Mouse (Mus musculus): ENCODE measurements around the gene Camta1.

Gene Camta1

GRCm38 (mm10) chr4:151330983-151331382 is 530.7 kb downstream of the Camta1 start:
- DNase-seq (ENCODE audit: low read depth, low spot score): no peak

GRCm38 (mm10) chr4:151328071-151328470 is 533.6 kb downstream of the Camta1 start:
- DNase-seq (ENCODE audit: low read depth, low spot score): no peak

- no peak for DNase-seq (ENCODE audit: low read depth, low spot score)
Measured at GRCm38 (mm10) chr4:151326971-151327686, 534.5 kb downstream of the Camta1 start.

GRCm38 (mm10) chr4:151316428-151316827 is 545.2 kb downstream of the Camta1 start:
- no peak for DNase-seq (ENCODE audit: low read depth, low spot score)

GRCm38 (mm10) chr4:151315726-151316125 is 546.0 kb downstream of the Camta1 start:
- DNase-seq (ENCODE audit: low read depth, low spot score): no peak

- no peak for DNase-seq (ENCODE audit: low read depth, low spot score)
Measured at GRCm38 (mm10) chr4:151310773-151311172, 550.9 kb downstream of the Camta1 start.

GRCm38 (mm10) chr4:151310056-151310685 is 551.5 kb downstream of the Camta1 start:
- DNase-seq (ENCODE audit: low read depth, low spot score): no peak

- no peak for DNase-seq (ENCODE audit: low read depth, low spot score)
Measured at GRCm38 (mm10) chr4:151306890-151307289, 554.8 kb downstream of the Camta1 start.

GRCm38 (mm10) chr4:151306311-151306765 is 555.3 kb downstream of the Camta1 start:
- DNase-seq (ENCODE audit: low read depth, low spot score): no peak

GRCm38 (mm10) chr4:151305761-151306160 is 555.9 kb downstream of the Camta1 start:
- DNase-seq (ENCODE audit: low read depth, low spot score): no peak

- no peak for DNase-seq (ENCODE audit: low read depth, low spot score)
Measured at GRCm38 (mm10) chr4:151303931-151304330, 557.7 kb downstream of the Camta1 start.

- no peak for DNase-seq (ENCODE audit: low read depth, low spot score)
Measured at GRCm38 (mm10) chr4:151303436-151303835, 558.2 kb downstream of the Camta1 start.

- DNase-seq (ENCODE audit: low read depth, low spot score): peak; percentile 55
Measured at GRCm38 (mm10) chr4:151302195-151303126, 559.2 kb downstream of the Camta1 start.

- no peak for DNase-seq (ENCODE audit: low read depth, low spot score)
Measured at GRCm38 (mm10) chr4:151301337-151301736, 560.3 kb downstream of the Camta1 start.

- DNase-seq (ENCODE audit: low read depth, low spot score): no peak
Measured at GRCm38 (mm10) chr4:151300706-151301105, 561.0 kb downstream of the Camta1 start.

- DNase-seq (ENCODE audit: low read depth, low spot score): no peak
Measured at GRCm38 (mm10) chr4:151295515-151296203, 566.0 kb downstream of the Camta1 start.

- no peak for DNase-seq (ENCODE audit: low read depth, low spot score)
Measured at GRCm38 (mm10) chr4:151288893-151289585, 572.6 kb downstream of the Camta1 start.

- no peak for DNase-seq (ENCODE audit: low read depth, low spot score)
Measured at GRCm38 (mm10) chr4:151285905-151286445, 575.7 kb downstream of the Camta1 start.

GRCm38 (mm10) chr4:151285432-151285831 is 576.2 kb downstream of the Camta1 start:
- DNase-seq (ENCODE audit: low read depth, low spot score): no peak

GRCm38 (mm10) chr4:151283092-151283741 is 578.5 kb downstream of the Camta1 start:
- DNase-seq (ENCODE audit: low read depth, low spot score): peak; percentile 36
